Mouse (Mus musculus) erythroid progenitor cell, adult 5-6 weeks (primary cell): ENCODE data around the gene Syn3. TPM values are rescaled to one million over a fixed set of nuclear protein-coding genes. Genes with fewer than 3 reads are reported as not detected.
A peak's percentile ranks its signal among the peaks of the same experiment; 100 is the strongest.
"Not testable (repeated sequence)": the region's sequence is repeated elsewhere in the genome, so short reads cannot be mapped to it uniquely, and the experiment has no call there.

Experiments
- ATAC-seq: replicated peaks from 2 replicates; pipeline ENCODE4 v1.8.0; 2016; ENCODE audit warnings: moderate number of reproducible peaks, mild to moderate bottlenecking, moderate TSS enrichment, inconsistent platforms; ENCODE audit not compliant: poor library complexity, low FRiP score, severe bottlenecking
- total RNA-seq, 2 experiments: library from RNA; stranded (forward) in 1 of 2; stranded (reverse) in 1 of 2; fragments of 150-400 nt in 1 of 2; fragments of 186-747, 209-891 nt in 1 of 2; gene quantifications; 2 replicates each; pipeline versions ENCODE4 v1.2.3 to v1.2.4; 2015 to 2017; ENCODE audit warnings: low replicate concordance in 2 of 2

Gene Syn3
- total RNA-seq, 2 experiments from 2014 or later, result not detected

GRCm38 (mm10) chr10:86474176-86475154 is 24.2 kb downstream of the Syn3 start:
- no peak for ATAC-seq

GRCm38 (mm10) chr10:86473637-86474154 is 25.0 kb downstream of the Syn3 start:
- no peak for ATAC-seq

GRCm38 (mm10) chr10:86468612-86469546 is 29.8 kb downstream of the Syn3 start:
- no peak for ATAC-seq

GRCm38 (mm10) chr10:86463538-86464199 is 35.0 kb downstream of the Syn3 start:
- ATAC-seq, result no peak

- no peak for ATAC-seq
Measured at GRCm38 (mm10) chr10:86459643-86460042, 39.1 kb downstream of the Syn3 start.

- no peak for ATAC-seq
Measured at GRCm38 (mm10) chr10:86457665-86458209, 41.0 kb downstream of the Syn3 start.

GRCm38 (mm10) chr10:86457195-86457594 is 41.5 kb downstream of the Syn3 start:
- no peak for ATAC-seq

GRCm38 (mm10) chr10:86455296-86456055 is 43.2 kb downstream of the Syn3 start:
- ATAC-seq, result no peak

- 0 out of 2 replicates have a peak, but pooled peaks have one; percentile 46 for ATAC-seq
Measured at GRCm38 (mm10) chr10:86452326-86452995, 46.2 kb downstream of the Syn3 start.

GRCm38 (mm10) chr10:86451294-86451693 is 47.4 kb downstream of the Syn3 start:
- ATAC-seq, result no peak

GRCm38 (mm10) chr10:86446649-86447048 is 52.0 kb downstream of the Syn3 start:
- no peak for ATAC-seq

GRCm38 (mm10) chr10:86445207-86445606 is 53.5 kb downstream of the Syn3 start:
- ATAC-seq, result no peak

GRCm38 (mm10) chr10:86444665-86445064 is 54.0 kb downstream of the Syn3 start:
- ATAC-seq, result no peak

GRCm38 (mm10) chr10:86441765-86442164 is 56.9 kb downstream of the Syn3 start:
- no peak for ATAC-seq

- no peak for ATAC-seq
Measured at GRCm38 (mm10) chr10:86439640-86440039, 59.1 kb downstream of the Syn3 start.

GRCm38 (mm10) chr10:86437294-86437693 is 61.4 kb downstream of the Syn3 start:
- ATAC-seq, result no peak

- ATAC-seq, result not testable (repeated sequence)
Measured at GRCm38 (mm10) chr10:86435006-86435405, 63.7 kb downstream of the Syn3 start.

- ATAC-seq, result no peak
Measured at GRCm38 (mm10) chr10:86429651-86430050, 69.0 kb downstream of the Syn3 start.
